Mouse (Mus musculus): ENCODE results near the gene Zfp382.

GRCm38 (mm10) chr7:30122188-30122530, 417 bp downstream of the Zfp382 start:
- TF ChIP-seq CTCF (IDR thresholded peaks at IDR 0.05; ENCODE audit: control insufficient read depth, insufficient read depth, low read length) (no peak), POLR2A (IDR thresholded peaks at IDR 0.05; ENCODE audit: borderline replicate concordance, control insufficient read depth, low read depth, low read length) (no peak)
